Mouse (Mus musculus) adipocyte (in vitro differentiated cells): ENCODE data around the gene Tmem160.
A peak's percentile ranks its signal among the peaks of the same experiment; 100 is the strongest.

Source experiments
- DNase-seq: peaks from one replicate; pipeline ENCODE4 v3.0.0-alpha.2; 2016; ENCODE audit warnings: low spot score

Gene Tmem160

GRCm38 (mm10) chr7:16441241-16441640 lies 11.3 kb upstream of the Tmem160 start:
- DNase-seq: peak; percentile 6

- DNase-seq: no peak
Observed at GRCm38 (mm10) chr7:16451656-16452055, 923 bp upstream of the Tmem160 start.

DNA sequence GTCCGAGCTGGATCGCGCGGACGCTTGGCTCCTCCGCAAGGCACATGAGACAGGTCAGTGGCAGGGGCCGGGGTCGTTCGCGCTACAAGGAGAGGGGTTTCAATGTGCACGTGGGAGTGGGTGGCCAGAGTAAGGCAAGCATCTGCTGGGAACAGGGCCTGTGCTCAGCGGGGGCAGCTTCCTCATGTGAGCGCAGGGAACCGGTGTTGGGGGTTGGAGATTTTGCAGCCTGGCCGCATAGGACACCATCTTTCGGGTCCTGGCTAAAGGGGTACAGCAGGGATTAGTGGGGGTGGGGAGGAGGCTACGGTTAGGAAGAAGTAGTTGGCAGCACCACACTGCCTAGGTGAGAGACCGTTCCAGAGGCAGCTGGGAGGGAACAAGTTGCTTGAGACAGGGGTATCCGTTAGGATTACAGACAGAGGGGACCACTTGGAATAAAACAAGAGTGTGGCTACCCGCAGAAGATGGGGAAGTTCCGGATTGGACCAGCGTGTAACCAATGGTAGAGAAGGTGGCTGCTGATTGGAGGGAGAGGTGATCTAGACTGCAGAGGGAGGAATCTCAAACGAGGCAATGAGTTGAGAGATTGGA lies 636 bp downstream of the Tmem160 start:
- DNase-seq: peak; percentile 43

- DNase-seq: no peak
Observed at GRCm38 (mm10) chr7:16455016-16455415, 2.4 kb downstream of the Tmem160 start.

GRCm38 (mm10) chr7:16456289-16456688 lies 3.7 kb downstream of the Tmem160 start:
- no peak for DNase-seq

DNA sequence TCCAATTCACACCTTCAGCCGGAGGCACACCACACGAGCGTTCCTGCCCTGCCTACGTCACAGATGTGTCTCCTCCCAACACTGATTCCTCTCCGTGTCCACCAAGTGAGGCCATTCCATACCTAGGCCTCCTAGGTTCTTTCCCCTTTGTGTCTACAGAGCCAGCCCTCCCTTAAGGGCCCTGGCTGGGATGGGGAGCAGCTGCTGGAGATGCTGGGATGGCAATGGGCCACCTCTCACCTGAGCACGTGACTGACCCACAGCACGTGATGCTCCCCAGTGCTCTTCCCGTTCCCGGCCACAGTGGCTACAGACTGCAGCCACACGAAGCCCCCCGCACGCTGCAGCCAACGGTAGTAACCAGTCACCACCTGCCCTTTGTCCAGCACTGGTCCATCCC lies 8.0 kb downstream of the Tmem160 start:
- DNase-seq: no peak

DNA sequence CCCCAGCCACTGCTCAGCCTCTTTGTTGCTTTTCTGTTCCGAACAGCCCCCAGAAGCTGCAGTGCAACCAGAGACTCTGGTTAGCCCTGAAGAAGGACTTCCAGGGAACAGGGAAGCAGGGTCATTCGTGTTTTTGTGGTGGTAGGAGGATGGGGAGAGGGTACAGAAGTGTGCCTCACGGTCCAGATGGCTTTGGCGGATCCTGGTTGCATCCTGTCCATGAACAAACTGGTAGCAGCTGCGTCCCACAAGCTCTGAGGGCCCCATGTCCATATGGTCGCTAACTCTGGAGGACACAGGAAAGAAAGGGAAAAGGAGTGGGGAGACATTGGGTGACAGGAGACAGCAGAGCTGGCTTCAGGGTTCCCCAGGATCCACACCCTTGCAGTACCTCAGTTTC lies 8.6 kb downstream of the Tmem160 start:
- DNase-seq: no peak

GRCm38 (mm10) chr7:16461705-16462104 lies 9.1 kb downstream of the Tmem160 start:
- no peak for DNase-seq

GRCm38 (mm10) chr7:16463214-16463613 lies 10.6 kb downstream of the Tmem160 start:
- DNase-seq: peak; percentile 58

DNA sequence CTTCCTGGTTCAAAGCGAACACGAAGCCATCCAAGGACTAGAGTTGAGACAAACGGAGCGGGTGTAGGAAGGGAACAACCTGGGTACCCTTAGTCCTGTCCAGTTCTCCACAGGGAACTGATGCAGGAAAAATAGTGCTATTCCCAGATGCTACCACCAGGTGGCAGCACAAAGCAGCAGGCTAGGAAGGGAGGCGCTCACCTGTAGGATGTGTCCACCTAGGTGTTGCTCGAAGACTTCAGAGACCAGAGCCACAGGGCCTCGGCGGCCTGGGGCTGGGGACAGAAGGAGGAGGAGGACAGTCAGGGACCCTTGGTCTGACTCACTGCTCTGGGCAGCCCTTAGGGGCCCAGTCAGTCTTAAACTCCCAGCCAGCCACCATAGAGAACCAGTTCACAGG lies 12.6 kb downstream of the Tmem160 start:
- peak; percentile 65 for DNase-seq

- DNase-seq: no peak
Observed at GRCm38 (mm10) chr7:16465568-16465967, 13.0 kb downstream of the Tmem160 start.

DNA sequence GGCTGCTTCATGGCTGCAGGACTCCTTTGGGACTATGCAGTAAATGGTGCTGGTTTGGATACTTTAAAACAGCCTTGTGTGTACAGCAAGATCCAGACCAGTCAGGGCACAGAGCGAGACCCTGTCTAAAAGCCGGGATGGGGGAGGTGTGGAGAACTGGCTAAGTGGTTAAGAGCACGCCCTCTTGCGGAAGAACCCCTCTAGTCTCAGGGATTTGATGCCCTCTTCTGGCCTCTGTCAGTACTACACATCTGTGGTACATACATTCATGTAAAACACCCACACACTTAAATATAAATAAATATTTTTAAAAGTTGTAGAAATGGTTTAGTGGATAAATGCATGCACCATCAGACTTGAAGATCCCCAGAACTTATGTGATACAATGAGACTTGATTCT lies 14.0 kb downstream of the Tmem160 start:
- DNase-seq: no peak

DNA sequence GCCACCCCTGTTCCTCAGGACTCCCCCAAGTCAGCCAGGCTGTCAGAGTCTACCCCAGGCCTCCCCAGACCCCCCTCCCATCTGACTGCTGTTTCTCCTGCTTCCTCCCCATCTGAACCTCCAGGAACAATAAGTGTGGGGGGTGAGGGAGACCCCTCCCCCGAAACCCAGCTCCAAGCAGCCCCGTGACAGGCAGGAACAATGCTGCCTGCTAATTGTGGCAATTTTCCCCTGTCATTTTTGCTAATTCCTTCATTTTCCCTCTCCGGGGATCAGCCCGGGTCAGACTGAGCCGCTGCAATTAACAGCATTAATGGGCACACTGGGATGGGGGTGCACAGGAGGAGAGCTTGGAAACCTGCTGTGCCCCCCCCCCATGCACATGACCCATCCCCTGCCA lies 15.5 kb downstream of the Tmem160 start:
- no peak for DNase-seq

GRCm38 (mm10) chr7:16471549-16471948 lies 19.0 kb downstream of the Tmem160 start:
- peak; percentile 8 for DNase-seq

- no peak for DNase-seq
Observed at GRCm38 (mm10) chr7:16472116-16472709, 19.6 kb downstream of the Tmem160 start.

- no peak for DNase-seq
Observed at GRCm38 (mm10) chr7:16473847-16474246, 21.3 kb downstream of the Tmem160 start.

DNA sequence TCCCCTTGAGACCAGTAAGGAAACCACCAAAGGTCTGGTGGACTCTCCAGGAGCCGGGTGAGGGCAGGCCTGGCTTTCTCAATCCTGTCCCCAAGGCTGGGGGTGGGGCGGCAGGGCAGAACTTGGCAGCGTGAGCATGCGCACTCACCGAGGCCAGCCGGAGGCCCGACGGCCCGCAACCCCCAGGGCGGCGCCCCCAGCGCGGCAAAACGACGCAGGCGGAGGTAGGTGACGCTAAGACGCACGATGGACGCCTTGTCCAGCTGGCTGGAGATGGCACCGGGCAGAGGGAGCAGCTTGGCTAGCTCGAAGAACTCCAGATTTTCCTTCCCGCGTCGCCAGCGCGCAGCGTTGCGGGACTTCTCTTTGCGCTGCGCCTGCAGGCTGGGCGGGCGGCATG lies 21.9 kb downstream of the Tmem160 start:
- DNase-seq: no peak

GRCm38 (mm10) chr7:16475321-16475720 lies 22.7 kb downstream of the Tmem160 start:
- no peak for DNase-seq

GRCm38 (mm10) chr7:16475764-16476599 lies 23.4 kb downstream of the Tmem160 start:
- DNase-seq: no peak

DNA sequence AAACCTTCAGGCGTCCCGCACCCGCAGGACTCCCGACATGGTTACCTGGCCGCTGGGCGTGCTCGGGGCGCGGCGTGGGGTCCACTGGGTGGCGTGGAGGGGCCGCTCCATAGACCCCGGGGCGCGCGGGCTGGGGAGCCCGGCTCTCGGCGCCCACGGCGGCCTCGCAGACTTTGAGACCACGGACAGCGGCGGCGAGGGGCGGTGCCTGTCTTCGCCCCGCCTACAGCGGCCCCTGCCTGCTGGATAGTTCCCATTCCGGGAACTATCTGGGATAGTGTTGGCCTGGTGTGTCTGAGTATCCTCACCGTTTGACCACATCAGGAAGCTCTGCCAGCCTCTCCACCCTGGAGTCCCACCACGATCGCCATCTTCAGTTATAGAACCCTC lies 24.0 kb downstream of the Tmem160 start:
- DNase-seq: no peak

GRCm38 (mm10) chr7:16477628-16478027 lies 25.0 kb downstream of the Tmem160 start, which contains the start of gene Npas1:
Gene Npas1, minus strand, starts transcription at chr7:16477728.
- no peak for DNase-seq

- no peak for DNase-seq
Observed at GRCm38 (mm10) chr7:16488816-16489215, 36.2 kb downstream of the Tmem160 start.

- no peak for DNase-seq
Observed at GRCm38 (mm10) chr7:16489948-16490347, 37.4 kb downstream of the Tmem160 start.
